Mouse (Mus musculus) midbrain, embryonic 12.5 days (tissue): ENCODE results near the gene Nhs. TPM values are rescaled to one million over a fixed set of nuclear protein-coding genes. Genes with fewer than 3 reads are reported as not detected.

Source experiments
- ATAC-seq: fragments of 200-750 bp; cut with Nextera tagmentation; 2 replicates; pipeline ENCODE4 v1.8.0; 2017; ENCODE audit warnings: low read depth, moderate TSS enrichment, moderate library complexity; ENCODE audit not compliant: low FRiP score
- H3K27ac ChIP-seq: fragments of 300-500 bp; sonication (generic); replicated peaks from 2 replicates; pipeline ENCODE4 v1.5.1; 2016; ENCODE audit warnings: mild to moderate bottlenecking
- H3K27me3 ChIP-seq: fragments of 300-500 bp; sonication (generic); 2 replicates; pipeline ENCODE4 v1.6.1; 2016; ENCODE audit warnings: mild to moderate bottlenecking
- H3K36me3 ChIP-seq: fragments of 300-500 bp; sonication (generic); 2 replicates; pipeline ENCODE4 v1.6.1; 2016
- H3K4me1 ChIP-seq: fragments of 300-500 bp; sonication (generic); 2 replicates; pipeline ENCODE4 v1.6.1; 2016
- H3K4me2 ChIP-seq: fragments of 300-500 bp; sonication (generic); replicated peaks from 2 replicates; pipeline ENCODE4 v1.6.1; 2016; ENCODE audit warnings: mild to moderate bottlenecking, moderate library complexity
- H3K4me3 ChIP-seq: fragments of 300-500 bp; sonication (generic); 2 replicates; pipeline ENCODE4 v1.5.1; 2016; ENCODE audit warnings: mild to moderate bottlenecking
- H3K9ac ChIP-seq: fragments of 300-500 bp; sonication (generic); replicated peaks from 2 replicates; pipeline ENCODE4 v1.6.1; 2016; ENCODE audit warnings: mild to moderate bottlenecking, moderate library complexity
- H3K9me3 ChIP-seq: fragments of 300-500 bp; sonication (generic); 2 replicates; pipeline ENCODE4 v1.6.1; 2016; ENCODE audit warnings: mild to moderate bottlenecking
- WGBS: fragments of 180-500 bp; shearing (Covaris S2); methylation state at CpG from one replicate; pipeline ENCODE4 v1.1.7; 2016; 5-methylcytosine and 5-hydroxymethylcytosine counted together
- polyA plus RNA-seq: library from polyadenylated mRNA; unstranded; fragments of >200 nt; fragmentation: Nextera tagmentation; extraction: Ambion mirVana; gene quantifications from 2 replicates; pipeline ENCODE4 v1.2.1, GENCODE M21; 2016

Gene Nhs
- polyA plus RNA-seq, 1 experiment from 2014 or later = 4.9 TPM

GRCm38 (mm10) chrX:162009876-162010275 is 149.7 kb downstream of the Nhs start:
- peak; percentile 93 for ATAC-seq
- H3K27ac ChIP-seq = peak overlapping the region; percentile 74

GRCm38 (mm10) chrX:162003818-162004217 is 155.7 kb downstream of the Nhs start:
- no peaks in the 10 kb centered on the region for H3K36me3 ChIP-seq
- ATAC-seq = no peak
- H3K9me3 ChIP-seq = no peaks in the 10 kb centered on the region
- no peaks in the 10 kb centered on the region for H3K4me1 ChIP-seq
- H3K27me3 ChIP-seq = peaks cover 71% of the 10 kb centered on the region
- H3K4me2 ChIP-seq = no peak overlapping the region
- H3K27ac ChIP-seq = no peak overlapping the region
- no peak overlapping the region for H3K4me3 ChIP-seq
- H3K9ac ChIP-seq = no peak overlapping the region
- 32% methylated on average over 1 of the region's 1 CpGs for WGBS

More at GRCm38 (mm10) chrX:162009876-162010275, 149.7 kb downstream of the Nhs start:
- H3K4me2 ChIP-seq = no peak overlapping the region
- no peaks in the 10 kb centered on the region for H3K9me3 ChIP-seq
- 19% methylated on average over 3 of the region's 3 CpGs for WGBS
- no peaks in the 10 kb centered on the region for H3K36me3 ChIP-seq
- H3K9ac ChIP-seq = no peak overlapping the region
- no peak overlapping the region for H3K4me3 ChIP-seq
- no peaks in the 10 kb centered on the region for H3K4me1 ChIP-seq
- peaks cover 55% of the 10 kb centered on the region for H3K27me3 ChIP-seq

GRCm38 (mm10) chrX:161998876-161999275 is 160.7 kb downstream of the Nhs start:
- WGBS = 66% methylated on average over 3 of the region's 3 CpGs
- ATAC-seq = no peak

GRCm38 (mm10) chrX:161997170-161997795 is 162.2 kb downstream of the Nhs start:
- Histone ChIP-seq H3K4me3 (no peak overlapping the region), H3K4me1 (peaks cover 3% of the 10 kb centered on the region; the same call in 1 of the 2 replicates), H3K9ac (no peak overlapping the region), H3K27me3 (peaks cover 86% of the 10 kb centered on the region), H3K36me3 (no peaks in the 10 kb centered on the region), H3K27ac (peak overlapping the region; percentile 78), H3K4me2 (no peak overlapping the region), H3K9me3 (no peaks in the 10 kb centered on the region)
- peak; percentile 84 for ATAC-seq
- 26% methylated on average over 2 of the region's 2 CpGs for WGBS

More at GRCm38 (mm10) chrX:161998876-161999275, 160.7 kb downstream of the Nhs start:
- Histone ChIP-seq H3K4me1 (peaks cover 3% of the 10 kb centered on the region; the same call in 1 of the 2 replicates), H3K36me3 (no peaks in the 10 kb centered on the region), H3K27me3 (peaks cover 82% of the 10 kb centered on the region), H3K4me2 (no peak overlapping the region), H3K9ac (no peak overlapping the region), H3K9me3 (no peaks in the 10 kb centered on the region), H3K4me3 (no peak overlapping the region), H3K27ac (no peak overlapping the region)

- no peaks in the 10 kb centered on the region for H3K4me1 ChIP-seq
- H3K9ac ChIP-seq = no peak overlapping the region
- ATAC-seq = no peak
- no peaks in the 10 kb centered on the region for H3K9me3 ChIP-seq
- WGBS = 100% methylated on average over 1 of the region's 1 CpGs
- no peak overlapping the region for H3K27ac ChIP-seq
- H3K36me3 ChIP-seq = no peaks in the 10 kb centered on the region
- H3K4me3 ChIP-seq = no peak overlapping the region
- peaks cover 71% of the 10 kb centered on the region for H3K27me3 ChIP-seq
- no peak overlapping the region for H3K4me2 ChIP-seq
These were observed 169.4 kb downstream of the Nhs start for GRCm38 (mm10) chrX:161990171-161990570.

- Histone ChIP-seq H3K36me3 (no peaks in the 10 kb centered on the region), H3K27ac (no peak overlapping the region), H3K4me3 (no peak overlapping the region), H3K4me2 (no peak overlapping the region), H3K9me3 (no peaks in the 10 kb centered on the region), H3K9ac (no peak overlapping the region), H3K27me3 (peaks cover 51% of the 10 kb centered on the region), H3K4me1 (no peaks in the 10 kb centered on the region)
- WGBS = 75% methylated on average over 6 of the region's 6 CpGs
- ATAC-seq = no peak
These were observed 174.6 kb downstream of the Nhs start for GRCm38 (mm10) chrX:161984961-161985360.

- Histone ChIP-seq H3K4me1 (no peaks in the 10 kb centered on the region), H3K36me3 (no peaks in the 10 kb centered on the region), H3K9ac (no peak overlapping the region), H3K4me2 (no peak overlapping the region), H3K27me3 (peaks cover 49% of the 10 kb centered on the region), H3K4me3 (no peak overlapping the region), H3K9me3 (no peaks in the 10 kb centered on the region), H3K27ac (no peak overlapping the region)
- no peak for ATAC-seq
- 80% methylated on average over 6 of the region's 6 CpGs for WGBS
These were observed 178.1 kb downstream of the Nhs start for GRCm38 (mm10) chrX:161981399-161981798.

GRCm38 (mm10) chrX:161979946-161980345 is 179.6 kb downstream of the Nhs start:
- no peak overlapping the region for H3K27ac ChIP-seq
- no peaks in the 10 kb centered on the region for H3K9me3 ChIP-seq
- H3K4me1 ChIP-seq = no peaks in the 10 kb centered on the region
- ATAC-seq = no peak
- H3K36me3 ChIP-seq = no peaks in the 10 kb centered on the region
- no peak overlapping the region for H3K4me3 ChIP-seq
- H3K9ac ChIP-seq = no peak overlapping the region
- no peak overlapping the region for H3K4me2 ChIP-seq
- H3K27me3 ChIP-seq = peaks cover 54% of the 10 kb centered on the region

- WGBS = 83% methylated on average over 4 of the region's 4 CpGs
- no peak for ATAC-seq
- Histone ChIP-seq H3K9ac (no peak overlapping the region), H3K36me3 (no peaks in the 10 kb centered on the region), H3K4me2 (no peak overlapping the region), H3K9me3 (no peaks in the 10 kb centered on the region), H3K27me3 (peaks cover 55% of the 10 kb centered on the region), H3K4me1 (no peaks in the 10 kb centered on the region), H3K27ac (no peak overlapping the region), H3K4me3 (no peak overlapping the region)
These were observed 182.2 kb downstream of the Nhs start for GRCm38 (mm10) chrX:161977236-161977841.

- H3K4me2 ChIP-seq = no peak overlapping the region
- H3K36me3 ChIP-seq = no peaks in the 10 kb centered on the region
- no peak for ATAC-seq
- H3K27me3 ChIP-seq = peaks cover 61% of the 10 kb centered on the region
- no peak overlapping the region for H3K27ac ChIP-seq
- no peak overlapping the region for H3K4me3 ChIP-seq
- H3K9ac ChIP-seq = no peak overlapping the region
- no peaks in the 10 kb centered on the region for H3K4me1 ChIP-seq
- 82% methylated on average over 2 of the region's 2 CpGs for WGBS
- no peaks in the 10 kb centered on the region for H3K9me3 ChIP-seq
These were observed 183.2 kb downstream of the Nhs start for GRCm38 (mm10) chrX:161976376-161976775.

- H3K4me2 ChIP-seq = no peak overlapping the region
- WGBS = 50% methylated on average over 3 of the region's 3 CpGs
- H3K27me3 ChIP-seq = peaks cover 59% of the 10 kb centered on the region
These were observed 186.0 kb downstream of the Nhs start for GRCm38 (mm10) chrX:161973572-161973971.

GRCm38 (mm10) chrX:161972723-161973122 is 186.8 kb downstream of the Nhs start:
- Histone ChIP-seq H3K9ac (no peak overlapping the region), H3K36me3 (no peaks in the 10 kb centered on the region), H3K27ac (no peak overlapping the region), H3K27me3 (peaks cover 52% of the 10 kb centered on the region), H3K4me1 (no peaks in the 10 kb centered on the region), H3K4me3 (no peak overlapping the region), H3K9me3 (no peaks in the 10 kb centered on the region), H3K4me2 (no peak overlapping the region)
- ATAC-seq = no peak

More at GRCm38 (mm10) chrX:161973572-161973971, 186.0 kb downstream of the Nhs start:
- Histone ChIP-seq H3K9me3 (no peaks in the 10 kb centered on the region), H3K9ac (no peak overlapping the region), H3K4me3 (no peak overlapping the region), H3K4me1 (no peaks in the 10 kb centered on the region), H3K27ac (no peak overlapping the region), H3K36me3 (no peaks in the 10 kb centered on the region)
- ATAC-seq = no peak
